ENCODE assay signal across 14 mouse cellular contexts in the genomic region with DNA sequence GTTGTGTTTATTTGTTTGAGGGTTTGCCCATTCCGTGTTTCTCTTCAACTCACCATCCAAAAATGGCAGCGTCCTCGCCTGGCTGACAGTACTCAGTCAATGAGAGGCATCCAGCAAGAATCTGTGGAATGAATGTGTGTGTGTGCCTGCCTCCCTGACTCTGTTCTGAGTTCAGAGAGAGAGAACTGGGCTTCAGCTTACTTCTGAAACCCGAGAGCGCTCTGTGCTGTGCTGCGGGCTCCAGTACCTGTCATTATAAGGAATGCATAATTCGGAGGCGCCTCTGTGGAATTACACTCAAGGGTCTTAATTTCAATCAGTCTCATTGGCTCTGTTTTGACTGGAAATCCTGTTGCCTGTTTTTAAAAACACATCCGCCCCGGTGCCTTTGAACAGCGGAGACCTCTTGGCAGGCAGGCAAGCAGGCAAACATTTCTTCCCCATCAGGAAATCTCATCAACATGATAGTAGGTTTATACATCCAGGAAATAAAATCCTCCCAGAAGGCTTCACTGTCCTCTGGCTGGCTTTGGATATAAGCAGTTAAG.
DNase-seq lines count a peak whose midpoint lies in the region; ATAC-seq and TF ChIP-seq lines count a peak whose summit lies in the region.
"Had no signal": no experiment of that assay in that cellular context is flagged by ENCODE, and none has a peak within 500 bp of the region (broad histone marks: within the 10 kb centered on the region; RNA-seq: fewer than 3 reads in every experiment).

No protein-coding gene starts in this region.

- peaks cover 13% of the 10 kb centered on the region for H3K4me1 ChIP-seq in forebrain, embryonic 15.5 days
- H3K4me1 ChIP-seq in forebrain, embryonic 14.5 days (ENCODE audit: control insufficient read depth, insufficient read depth, low read length), result peaks cover 8% of the 10 kb centered on the region; the same call in 1 of the 2 replicates
- H3K4me1 ChIP-seq in kidney, embryonic 14.5 days (ENCODE audit: control insufficient read depth, insufficient read depth, low read length), result no peaks in the 10 kb centered on the region; the same call in 1 of the 2 replicates
- peaks cover 40% of the 10 kb centered on the region for H3K4me1 ChIP-seq in heart, postnatal 0 days (ENCODE audit: control insufficient read depth, insufficient read depth)
- H3K4me1 ChIP-seq in thymus, adult 2 months (replicated peaks; ENCODE audit: control insufficient read depth, insufficient read depth, low read length), result no peaks in the 10 kb centered on the region
- H3K4me1 ChIP-seq: megakaryocyte, embryonic 14.5 days had no signal

- H3K4me3 ChIP-seq in forebrain, embryonic 15.5 days, result no peak overlapping the region
- no peak overlapping the region for H3K4me3 ChIP-seq in forebrain, embryonic 14.5 days (ENCODE audit: low read depth, low read length)
- no peak overlapping the region for H3K4me3 ChIP-seq in kidney, embryonic 14.5 days (ENCODE audit: low read length)
- no peak overlapping the region for H3K4me3 ChIP-seq in heart, postnatal 0 days (ENCODE audit: low read depth, low read length)
- no peak overlapping the region for H3K4me3 ChIP-seq in thymus, adult 2 months (ENCODE audit: control insufficient read depth, insufficient read depth, low read length)
- H3K4me3 ChIP-seq: intestine, embryonic 15.5 days; megakaryocyte, embryonic 14.5 days had no signal

- H3K9ac ChIP-seq in forebrain, embryonic 15.5 days (replicated peaks), result no peak overlapping the region
- no peak overlapping the region for H3K9ac ChIP-seq in forebrain, embryonic 14.5 days (ENCODE audit: low read length)
- no peak overlapping the region for H3K9ac ChIP-seq in kidney, embryonic 14.5 days (ENCODE audit: low read depth, low read length)
- no peak overlapping the region for H3K9ac ChIP-seq in heart, postnatal 0 days (replicated peaks; ENCODE audit: low read depth, low read length)
- H3K9ac ChIP-seq: intestine, embryonic 15.5 days had no signal

- no peak for TF ChIP-seq POLR2A in brain, embryonic 14.5 days (IDR thresholded peaks at IDR 0.05; ENCODE audit: borderline replicate concordance, extremely low read depth, insufficient read depth, insufficient read length, poor library complexity, severe bottlenecking)
- no peak for TF ChIP-seq POLR2A in thymus, adult 2 months (IDR thresholded peaks at IDR 0.05; ENCODE audit: control insufficient read depth, extremely low read depth, insufficient read depth, low read length, poor library complexity)

- TF ChIP-seq EP300 in heart, postnatal 0 days (IDR thresholded peaks at IDR 0.05; ENCODE audit: low read depth), result no peak

- WGBS in forebrain, embryonic 15.5 days, result 56% methylated on average over 11 of the region's 11 CpGs
- WGBS in forebrain, embryonic 14.5 days, result 75% methylated on average over 11 of the region's 11 CpGs
- 61% methylated on average over 11 of the region's 11 CpGs for WGBS in kidney, embryonic 14.5 days
- WGBS in heart, postnatal 0 days, result 41% methylated on average over 11 of the region's 11 CpGs
- WGBS in thymus, adult 2 months, result 94% methylated on average over 11 of the region's 11 CpGs

- peaks cover 29% of the 10 kb centered on the region for H3K36me3 ChIP-seq in forebrain, embryonic 15.5 days
- H3K36me3 ChIP-seq in forebrain, embryonic 14.5 days (ENCODE audit: control insufficient read depth, insufficient read depth, low read length), result peaks cover 35% of the 10 kb centered on the region
- H3K36me3 ChIP-seq in kidney, embryonic 14.5 days (ENCODE audit: control insufficient read depth, insufficient read depth, low read length), result peaks cover 22% of the 10 kb centered on the region; the same call in 1 of the 2 replicates
- H3K36me3 ChIP-seq in heart, postnatal 0 days (replicated peaks; ENCODE audit: control insufficient read depth, insufficient read depth, low read length), result peaks cover 6% of the 10 kb centered on the region; the same call in 1 of the 2 replicates
- no peaks in the 10 kb centered on the region for H3K36me3 ChIP-seq in thymus, adult 2 months (ENCODE audit: control insufficient read depth, insufficient read depth, low read length)

- H3K4me2 ChIP-seq in forebrain, embryonic 15.5 days (replicated peaks), result no peak overlapping the region
- no peak overlapping the region for H3K4me2 ChIP-seq in forebrain, embryonic 14.5 days (ENCODE audit: low read length)
- no peak overlapping the region for H3K4me2 ChIP-seq in kidney, embryonic 14.5 days (replicated peaks; ENCODE audit: low read depth, low read length)
- H3K4me2 ChIP-seq in heart, postnatal 0 days (ENCODE audit: low read depth, low read length), result no peak overlapping the region
- H3K4me2 ChIP-seq: intestine, embryonic 15.5 days had no signal

- ATAC-seq in forebrain, embryonic 15.5 days (replicated peaks), result no peak
- ATAC-seq in forebrain, embryonic 14.5 days, result no peak
- peak; percentile 32; the same call in 1 of the 2 replicates for ATAC-seq in kidney, embryonic 14.5 days (ENCODE audit: low FRiP score, low TSS enrichment)
- ATAC-seq in heart, postnatal 0 days (ENCODE audit: insufficient read depth, low read depth), result no peak
- ATAC-seq: intestine, embryonic 15.5 days had no signal

- DNase-seq in forebrain, embryonic 14.5 days (ENCODE audit: low spot score), result no peak
- no peak for DNase-seq in kidney, adult 9 months
- peak; percentile 18 for DNase-seq in brain, embryonic 14.5 days (ENCODE audit: low read depth)
- DNase-seq in heart, postnatal 0 days (ENCODE audit: low spot score), result no peak
- no peak for DNase-seq in layer of hippocampus, postnatal 36 days
- no peak for DNase-seq in thymus, adult 2 months
- DNase-seq: cerebellum, postnatal 36 days; liver; right cerebral cortex, postnatal 25 days; thymus, postnatal 14 days had no signal

- TF ChIP-seq CTCF in brain, embryonic 14.5 days (IDR thresholded peaks at IDR 0.05; ENCODE audit: borderline replicate concordance, extremely low read depth, insufficient read depth, insufficient read length), result no peak
- peak; percentile 1; the same call in 1 of the 2 replicates for TF ChIP-seq CTCF in heart, postnatal 0 days (IDR thresholded peaks at IDR 0.05; ENCODE audit: low read depth)
- no peak for TF ChIP-seq CTCF in thymus, adult 2 months (IDR thresholded peaks at IDR 0.05; ENCODE audit: borderline replicate concordance, control insufficient read depth, extremely low read depth, insufficient read depth, low read length, poor library complexity)

- H3K27me3 ChIP-seq in forebrain, embryonic 15.5 days, result no peaks in the 10 kb centered on the region
- H3K27me3 ChIP-seq in forebrain, embryonic 14.5 days (replicated peaks; ENCODE audit: control insufficient read depth, insufficient read depth, low read length), result no peaks in the 10 kb centered on the region
- H3K27me3 ChIP-seq in kidney, embryonic 14.5 days (ENCODE audit: control insufficient read depth, insufficient read depth, low read length), result no peaks in the 10 kb centered on the region
- H3K27me3 ChIP-seq in heart, postnatal 0 days (ENCODE audit: control insufficient read depth, insufficient read depth, low read length), result no peaks in the 10 kb centered on the region
- no peaks in the 10 kb centered on the region for H3K27me3 ChIP-seq in thymus, adult 2 months (ENCODE audit: control insufficient read depth, insufficient read depth, low read length)
- H3K27me3 ChIP-seq: intestine, embryonic 15.5 days; megakaryocyte, embryonic 14.5 days had no signal

- H3K9me3 ChIP-seq in forebrain, embryonic 15.5 days, result peaks cover 3% of the 10 kb centered on the region; the same call in 1 of the 2 replicates
- no peaks in the 10 kb centered on the region; the same call in 1 of the 2 replicates for H3K9me3 ChIP-seq in forebrain, embryonic 14.5 days (replicated peaks; ENCODE audit: control insufficient read depth, low read length)
- peaks cover 5% of the 10 kb centered on the region; the same call in 1 of the 2 replicates for H3K9me3 ChIP-seq in kidney, embryonic 14.5 days (ENCODE audit: control insufficient read depth, low read length)
- H3K9me3 ChIP-seq in heart, postnatal 0 days (replicated peaks; ENCODE audit: control insufficient read depth, low read length), result no peaks in the 10 kb centered on the region
- H3K9me3 ChIP-seq: intestine, embryonic 15.5 days had no signal

- H3K27ac ChIP-seq in forebrain, embryonic 15.5 days (replicated peaks), result peak overlapping the region; percentile 44
- no peak overlapping the region for H3K27ac ChIP-seq in forebrain, embryonic 14.5 days (ENCODE audit: low read depth, low read length)
- no peak overlapping the region for H3K27ac ChIP-seq in kidney, embryonic 14.5 days (ENCODE audit: low read depth, low read length)
- peak overlapping the region; percentile 25; the same call in 1 of the 2 replicates for H3K27ac ChIP-seq in heart, postnatal 0 days (ENCODE audit: low read depth)
- H3K27ac ChIP-seq in thymus, adult 2 months (ENCODE audit: control insufficient read depth, insufficient read depth, low read length), result no peak overlapping the region
- H3K27ac ChIP-seq: intestine, embryonic 15.5 days had no signal

Comparison
In these comparisons a context has a peak if more than half of its experiments do, and no peak if none do; other contexts are left out.
1. H3K27ac ChIP-seq: peak in forebrain, embryonic 15.5 days (single experiment) and heart, postnatal 0 days (single experiment); none in forebrain, embryonic 14.5 days (single experiment), kidney, embryonic 14.5 days (single experiment) and thymus, adult 2 months (single experiment).